Mouse (Mus musculus) midbrain, embryonic 12.5 days (tissue): Measurements from ENCODE around the gene Cyp2c23. TPM values are rescaled to one million over a fixed set of nuclear protein-coding genes. Genes with fewer than 3 reads are reported as not detected.

Source experiments
- ATAC-seq: fragments of 200-750 bp; cut with Nextera tagmentation; 2 replicates; pipeline ENCODE4 v1.8.0; 2017; ENCODE audit warnings: low read depth, moderate TSS enrichment, moderate library complexity; ENCODE audit not compliant: low FRiP score
- H3K27ac ChIP-seq: fragments of 300-500 bp; sonication (generic); replicated peaks from 2 replicates; pipeline ENCODE4 v1.5.1; 2016; ENCODE audit warnings: mild to moderate bottlenecking
- H3K27me3 ChIP-seq: fragments of 300-500 bp; sonication (generic); 2 replicates; pipeline ENCODE4 v1.6.1; 2016; ENCODE audit warnings: mild to moderate bottlenecking
- H3K36me3 ChIP-seq: fragments of 300-500 bp; sonication (generic); 2 replicates; pipeline ENCODE4 v1.6.1; 2016
- H3K4me1 ChIP-seq: fragments of 300-500 bp; sonication (generic); 2 replicates; pipeline ENCODE4 v1.6.1; 2016
- H3K4me2 ChIP-seq: fragments of 300-500 bp; sonication (generic); replicated peaks from 2 replicates; pipeline ENCODE4 v1.6.1; 2016; ENCODE audit warnings: mild to moderate bottlenecking, moderate library complexity
- H3K4me3 ChIP-seq: fragments of 300-500 bp; sonication (generic); 2 replicates; pipeline ENCODE4 v1.5.1; 2016; ENCODE audit warnings: mild to moderate bottlenecking
- H3K9ac ChIP-seq: fragments of 300-500 bp; sonication (generic); replicated peaks from 2 replicates; pipeline ENCODE4 v1.6.1; 2016; ENCODE audit warnings: mild to moderate bottlenecking, moderate library complexity
- H3K9me3 ChIP-seq: fragments of 300-500 bp; sonication (generic); 2 replicates; pipeline ENCODE4 v1.6.1; 2016; ENCODE audit warnings: mild to moderate bottlenecking
- WGBS: fragments of 180-500 bp; shearing (Covaris S2); methylation state at CpG from one replicate; pipeline ENCODE4 v1.1.7; 2016; 5-methylcytosine and 5-hydroxymethylcytosine counted together
- polyA plus RNA-seq: library from polyadenylated mRNA; unstranded; fragments of >200 nt; fragmentation: Nextera tagmentation; extraction: Ambion mirVana; gene quantifications from 2 replicates; pipeline ENCODE4 v1.2.1, GENCODE M21; 2016

The Cyp2c23 gene
- polyA plus RNA-seq, 1 experiment from 2014 or later = not detected

GRCm38 (mm10) chr19:43961185-43961584 is 67.8 kb downstream of the Cyp2c23 start:
- Histone ChIP-seq H3K27me3 (peaks cover 22% of the 10 kb centered on the region), H3K36me3 (no peaks in the 10 kb centered on the region), H3K9ac (no peak overlapping the region), H3K4me3 (no peak overlapping the region), H3K27ac (no peak overlapping the region), H3K4me2 (no peak overlapping the region), H3K9me3 (no peaks in the 10 kb centered on the region), H3K4me1 (no peaks in the 10 kb centered on the region)
- no peak for ATAC-seq
- 77% methylated on average over 2 of the region's 2 CpGs for WGBS

DNA sequence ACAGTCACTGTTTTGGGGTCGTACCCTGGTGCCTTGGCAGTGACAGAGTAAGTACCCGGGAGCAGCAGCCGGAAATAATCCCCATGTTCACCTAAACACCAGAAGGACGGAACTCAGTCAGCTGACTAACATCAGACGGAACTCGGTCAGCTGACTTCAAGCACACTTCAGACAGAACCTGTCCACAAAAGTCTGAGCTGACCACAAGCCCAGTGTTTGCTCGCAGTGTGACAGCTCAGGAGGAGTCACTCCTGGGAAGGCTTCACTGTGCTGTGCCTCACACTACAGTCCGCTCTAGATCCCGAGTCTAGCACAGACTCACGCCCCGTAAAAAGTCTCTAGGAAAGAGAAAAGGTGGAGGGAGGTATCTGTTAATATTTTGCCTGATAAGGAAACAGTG is 69.0 kb downstream of the Cyp2c23 start:
- H3K9me3 ChIP-seq = no peaks in the 10 kb centered on the region
- no peak overlapping the region for H3K4me2 ChIP-seq
- H3K27me3 ChIP-seq = peaks cover 13% of the 10 kb centered on the region; the same call in 1 of the 2 replicates
- no peak overlapping the region for H3K4me3 ChIP-seq
- H3K27ac ChIP-seq = no peak overlapping the region
- 89% methylated on average over 11 of the region's 11 CpGs for WGBS
- no peaks in the 10 kb centered on the region for H3K36me3 ChIP-seq
- H3K9ac ChIP-seq = no peak overlapping the region
- no peaks in the 10 kb centered on the region for H3K4me1 ChIP-seq
- no peak for ATAC-seq

GRCm38 (mm10) chr19:43959162-43959561 is 69.8 kb downstream of the Cyp2c23 start:
- H3K4me3 ChIP-seq = no peak overlapping the region
- H3K9ac ChIP-seq = no peak overlapping the region
- no peak overlapping the region for H3K27ac ChIP-seq
- peaks cover 13% of the 10 kb centered on the region; the same call in 1 of the 2 replicates for H3K27me3 ChIP-seq
- no peaks in the 10 kb centered on the region for H3K4me1 ChIP-seq
- H3K9me3 ChIP-seq = no peaks in the 10 kb centered on the region
- H3K4me2 ChIP-seq = no peak overlapping the region
- WGBS = 26% methylated on average over 2 of the region's 2 CpGs
- H3K36me3 ChIP-seq = no peaks in the 10 kb centered on the region
- ATAC-seq = no peak

GRCm38 (mm10) chr19:43957881-43958280 is 71.1 kb downstream of the Cyp2c23 start:
- Histone ChIP-seq H3K4me1 (no peaks in the 10 kb centered on the region), H3K9me3 (no peaks in the 10 kb centered on the region), H3K36me3 (no peaks in the 10 kb centered on the region), H3K27me3 (peaks cover 7% of the 10 kb centered on the region; the same call in 1 of the 2 replicates), H3K9ac (no peak overlapping the region), H3K4me3 (no peak overlapping the region), H3K4me2 (no peak overlapping the region), H3K27ac (no peak overlapping the region)
- 87% methylated on average over 4 of the region's 4 CpGs for WGBS
- no peak for ATAC-seq

- Histone ChIP-seq H3K36me3 (no peaks in the 10 kb centered on the region), H3K4me3 (no peak overlapping the region), H3K27ac (no peak overlapping the region), H3K27me3 (peaks cover 2% of the 10 kb centered on the region; the same call in 1 of the 2 replicates), H3K4me2 (no peak overlapping the region), H3K9me3 (no peaks in the 10 kb centered on the region), H3K9ac (no peak overlapping the region), H3K4me1 (no peaks in the 10 kb centered on the region)
- 21% methylated on average over 4 of the region's 4 CpGs for WGBS
- no peak for ATAC-seq
Observed at GRCm38 (mm10) chr19:43957402-43957801, 71.6 kb downstream of the Cyp2c23 start.

DNA sequence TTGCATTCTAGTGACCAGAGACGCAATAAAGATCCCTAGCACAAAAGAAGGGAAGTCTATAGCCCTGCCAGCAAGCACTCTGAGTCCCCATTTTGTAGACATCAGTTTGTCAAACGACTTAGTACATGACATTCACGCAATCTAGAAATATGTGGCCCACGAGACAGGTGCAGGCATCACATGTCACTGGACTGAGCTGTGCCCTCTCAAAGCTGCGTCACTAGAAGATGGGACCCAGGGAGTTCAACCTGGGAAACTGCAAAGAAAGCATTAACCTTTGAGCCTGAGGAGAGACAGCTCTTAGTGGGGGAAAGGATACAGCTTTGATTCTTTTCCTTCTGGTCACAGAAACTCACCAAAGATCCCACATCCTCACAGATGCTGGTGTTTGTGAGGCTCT is 73.7 kb downstream of the Cyp2c23 start:
- Histone ChIP-seq H3K27ac (no peak overlapping the region), H3K36me3 (no peaks in the 10 kb centered on the region), H3K9ac (no peak overlapping the region), H3K4me2 (no peak overlapping the region), H3K4me3 (no peak overlapping the region), H3K9me3 (no peaks in the 10 kb centered on the region), H3K4me1 (no peaks in the 10 kb centered on the region), H3K27me3 (no peaks in the 10 kb centered on the region)
- 85% methylated on average over 5 of the region's 5 CpGs for WGBS
- ATAC-seq = no peak

Other genes with a start within 250 kb of the Cyp2c23 start
- gene Abcc2, start 247.0 kb downstream of the Cyp2c23 start, polyA plus RNA-seq = not detected in 2 replicates
- gene Dnmbp, start 89.0 kb downstream of the Cyp2c23 start, polyA plus RNA-seq = 16.6 and 17.1 TPM in 2 replicates
- gene Cpn1, start 42.7 kb downstream of the Cyp2c23 start, polyA plus RNA-seq = 0.16 and 0.24 TPM in 2 replicates
- gene Erlin1, start 40.6 kb upstream of the Cyp2c23 start, polyA plus RNA-seq = 22.0 and 23.6 TPM in 2 replicates
- 65.8 and 66.9 TPM in 2 replicates for gene Chuk, start 78.3 kb upstream of the Cyp2c23 start, polyA plus RNA-seq
- gene Cwf19l1, start 106.7 kb upstream of the Cyp2c23 start, polyA plus RNA-seq = 40.1 and 41.7 TPM in 2 replicates
- 116 and 120 TPM in 2 replicates for gene Bloc1s2, start 117.2 kb upstream of the Cyp2c23 start, polyA plus RNA-seq
- gene Pkd2l1, start 163.2 kb upstream of the Cyp2c23 start, polyA plus RNA-seq = 0.15 and 0.22 TPM in 2 replicates
- 0.62 and 1.4 TPM in 2 replicates for gene Scd3, start 174.1 kb upstream of the Cyp2c23 start, polyA plus RNA-seq